Mouse (Mus musculus) lung, adult 2 months (tissue): ENCODE data around the gene Arhgap1.
"Not testable (repeated sequence)": the region's sequence is repeated elsewhere in the genome, so short reads cannot be mapped to it uniquely, and the experiment has no call there.

Source experiments
- CTCF ChIP-seq: fragments of 200-500 bp; IDR thresholded peaks from 2 replicates; pipeline ENCODE4 v1.5.1; 2011; ENCODE audit warnings: mild to moderate bottlenecking, low read length, control low read depth; ENCODE audit not compliant: insufficient read depth
- POLR2A ChIP-seq: fragments of 200-500 bp; IDR thresholded peaks from 2 replicates; pipeline ENCODE4 v1.6.1; 2011; ENCODE audit warnings: low read depth, mild to moderate bottlenecking, control low read depth, low read length, borderline replicate concordance; ENCODE audit errors: extremely low read depth

- not testable (repeated sequence) for TF ChIP-seq CTCF, POLR2A
These were observed 40.3 kb upstream of the Arhgap1 start for GRCm38 (mm10) chr2:91609370-91609769.
